Mouse (Mus musculus) lung, adult 18-20 months (tissue): Measurements from ENCODE around the gene Babam2.
A peak's percentile ranks its signal among the peaks of the same experiment; 100 is the strongest.
"Not testable (repeated sequence)": the region's sequence is repeated elsewhere in the genome, so short reads cannot be mapped to it uniquely, and the experiment has no call there.

Source experiments
- DNase-seq, 2 experiments: peaks; one replicate each; pipeline ENCODE4 v3.0.0; 2022; ENCODE audit warnings: mixed read lengths in 2 of 2

Babam2 gene

GRCm38 (mm10) chr5:31839973-31840372 lies 142.5 kb downstream of the Babam2 start:
- DNase-seq = no peak

DNA sequence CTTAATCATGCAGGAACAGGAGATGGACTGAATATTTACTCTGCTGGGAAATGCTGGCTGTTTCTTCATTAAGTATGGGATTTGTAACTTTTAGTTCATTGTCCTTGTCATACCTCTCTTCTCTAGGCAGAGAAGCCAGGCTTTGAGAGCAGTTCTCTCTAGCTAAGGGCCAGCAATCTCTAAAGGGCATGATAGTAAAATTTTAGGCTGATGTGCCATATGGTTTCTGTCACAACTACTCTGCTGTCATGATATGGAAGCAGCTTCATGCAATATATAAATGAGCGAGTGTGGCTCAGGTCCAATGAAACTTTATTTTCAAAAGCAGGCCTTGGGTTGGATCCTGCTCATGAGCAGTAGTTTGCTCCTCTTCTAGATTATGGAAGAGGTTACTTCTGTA lies 142.9 kb downstream of the Babam2 start:
- DNase-seq = no peak

- peak in 1 of 2 experiments; percentile 7 for DNase-seq
These were observed 147.4 kb downstream of the Babam2 start for GRCm38 (mm10) chr5:31844856-31845255.

- no peak for DNase-seq
These were observed 149.5 kb downstream of the Babam2 start for GRCm38 (mm10) chr5:31846971-31847370.

DNA sequence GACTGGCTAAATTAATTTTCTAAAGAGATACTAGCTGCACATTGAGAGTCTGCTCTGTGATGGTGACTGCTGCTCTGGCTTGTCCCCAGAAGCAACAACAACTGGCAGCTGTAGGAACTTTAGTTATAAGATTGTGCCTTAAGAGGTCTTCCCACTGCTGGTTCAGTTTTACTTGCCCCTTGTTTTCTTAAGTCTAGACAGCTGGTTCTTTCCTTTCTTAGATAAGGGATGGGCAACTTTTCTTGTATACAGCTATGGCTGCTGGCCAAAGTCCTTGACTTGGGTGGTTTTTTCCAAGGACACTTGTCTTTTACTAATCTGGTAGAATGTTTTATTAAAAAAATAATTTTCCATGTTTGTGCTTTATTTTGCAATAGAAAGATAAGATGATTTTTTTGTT lies 151.5 kb downstream of the Babam2 start:
- no peak for DNase-seq

- no peak for DNase-seq
These were observed 155.3 kb downstream of the Babam2 start for GRCm38 (mm10) chr5:31852786-31853185.

- DNase-seq = no peak
These were observed 156.3 kb downstream of the Babam2 start for GRCm38 (mm10) chr5:31853831-31854230.

DNA sequence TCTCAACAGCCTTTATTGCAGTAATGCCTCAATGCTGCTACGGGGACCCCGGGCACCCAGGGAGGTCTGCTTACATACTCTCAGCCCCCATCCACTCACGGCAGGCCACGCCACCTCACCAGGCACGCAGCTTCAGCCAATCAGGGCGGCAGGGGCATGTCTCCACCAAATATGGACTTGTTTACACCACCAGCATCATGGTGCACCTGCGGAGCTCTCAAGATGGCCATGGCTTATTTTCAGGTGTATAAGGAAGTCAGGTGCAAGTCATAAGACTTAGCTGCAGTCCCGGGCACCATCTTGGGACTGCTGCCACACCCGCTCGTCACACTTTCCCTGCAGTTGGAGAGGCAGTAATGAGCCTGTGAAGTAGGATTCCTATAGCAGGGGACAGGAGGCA lies 161.4 kb downstream of the Babam2 start:
- not testable (repeated sequence) for DNase-seq

DNA sequence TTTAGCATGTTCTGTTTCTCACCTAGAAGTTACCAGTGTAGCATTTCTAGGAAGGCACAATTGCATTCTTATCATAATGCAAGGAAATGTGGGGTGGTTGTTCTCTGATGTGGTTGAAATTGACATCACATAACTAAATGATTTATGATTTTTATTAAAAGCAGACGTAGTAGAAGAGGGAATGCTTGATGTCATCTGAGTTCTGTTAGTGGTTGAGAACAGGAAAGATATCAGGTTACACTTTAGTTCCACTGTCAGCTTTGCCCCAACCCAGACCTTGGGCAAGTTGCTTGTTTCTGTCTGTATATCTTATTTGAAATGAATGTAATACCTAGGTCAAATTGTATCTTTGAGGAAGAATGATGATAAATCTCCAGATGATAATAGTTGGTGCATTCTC lies 162.9 kb downstream of the Babam2 start:
- no peak for DNase-seq

- DNase-seq = no peak
These were observed 163.5 kb downstream of the Babam2 start for GRCm38 (mm10) chr5:31860831-31861624.

- no peak for DNase-seq
These were observed 165.4 kb downstream of the Babam2 start for GRCm38 (mm10) chr5:31862753-31863468.

- DNase-seq = no peak
These were observed 166.6 kb downstream of the Babam2 start for GRCm38 (mm10) chr5:31864095-31864494.

DNA sequence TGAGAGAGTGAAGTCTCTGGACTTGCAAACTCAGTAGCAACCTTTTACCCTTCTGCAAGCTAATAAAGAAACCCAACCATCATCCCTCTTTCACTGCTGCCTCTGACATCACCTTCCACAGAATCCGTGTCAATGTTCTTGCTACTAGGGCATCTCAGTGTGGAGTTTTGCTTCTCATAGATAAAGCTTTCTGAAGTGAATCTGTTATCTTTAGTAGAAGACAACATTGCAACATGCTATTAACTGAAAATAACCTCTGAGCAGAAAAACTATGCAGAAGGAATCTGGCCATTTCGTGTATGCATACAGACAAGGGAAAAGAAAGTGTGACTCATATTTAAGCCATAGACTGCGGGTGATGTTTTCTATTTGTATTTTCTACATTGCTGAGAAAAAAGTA lies 168.6 kb downstream of the Babam2 start:
- no peak for DNase-seq

DNA sequence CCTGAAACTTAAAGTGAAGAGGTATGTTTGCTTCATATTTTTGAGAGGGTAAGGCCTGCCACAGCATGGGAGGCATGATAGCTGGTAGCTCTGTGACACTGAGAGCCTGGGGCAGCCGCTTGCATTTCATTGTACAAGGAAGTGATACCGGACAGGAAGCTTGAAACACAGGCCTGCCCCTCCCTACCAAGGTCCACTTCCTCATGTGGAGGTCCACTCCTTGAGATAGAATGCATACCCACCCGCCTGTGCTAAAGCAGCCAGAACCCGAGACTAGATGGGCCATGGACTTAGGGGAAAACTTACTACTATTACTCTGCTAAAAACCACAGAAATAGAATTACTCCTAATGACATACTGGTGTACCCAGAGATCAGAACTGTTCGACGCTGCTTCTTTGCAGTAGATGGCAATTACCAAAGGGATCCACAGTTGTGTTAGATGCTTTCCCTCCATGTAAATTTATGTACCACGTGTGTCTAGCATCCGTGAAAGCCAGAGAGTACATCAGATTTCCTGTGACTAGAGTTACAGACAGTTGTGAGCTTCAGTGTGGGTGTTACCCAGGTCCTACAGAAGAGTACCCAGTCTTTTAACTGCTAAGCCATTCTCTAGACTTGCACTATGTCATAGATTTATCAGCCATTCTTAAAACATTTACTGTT lies 173.5 kb downstream of the Babam2 start:
- DNase-seq = peak; percentile 61 to 64

DNA sequence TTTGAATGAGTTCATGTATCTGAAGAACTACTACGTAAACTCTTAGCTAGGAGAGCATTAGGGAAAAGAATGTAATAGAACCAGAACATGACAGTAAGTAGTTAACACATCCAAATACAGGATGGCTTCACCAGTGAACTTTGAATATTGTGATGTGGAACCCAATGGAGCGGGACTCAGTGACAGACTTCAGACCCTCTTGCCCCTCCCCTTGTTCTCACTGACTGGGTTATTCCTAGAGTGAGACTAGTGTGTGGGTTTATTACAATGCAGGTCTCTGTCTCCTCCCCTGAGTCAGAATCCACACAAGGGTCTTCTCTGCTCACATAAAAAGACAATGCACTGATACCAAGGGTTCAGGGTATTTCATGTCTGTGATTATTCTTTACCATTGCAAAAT lies 175.8 kb downstream of the Babam2 start:
- DNase-seq = no peak

DNA sequence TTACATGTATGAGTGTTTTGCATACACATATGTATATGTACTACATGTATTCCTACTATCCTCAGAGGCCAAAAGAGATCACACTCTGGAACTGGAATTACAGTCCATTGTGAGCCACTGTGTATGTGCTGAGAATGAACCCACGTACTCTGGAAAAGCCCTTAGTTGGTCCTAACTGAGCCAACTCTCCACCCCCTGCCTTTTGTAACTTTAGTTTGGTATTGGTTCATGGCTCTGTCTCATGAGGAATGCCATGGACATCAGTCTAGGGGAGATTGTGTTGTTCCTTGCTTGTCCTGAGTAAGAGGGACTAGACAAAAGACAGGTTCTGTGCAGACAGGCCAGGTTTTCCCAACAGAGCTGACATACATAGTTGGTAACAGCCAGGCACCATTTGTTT lies 177.1 kb downstream of the Babam2 start:
- DNase-seq = no peak

GRCm38 (mm10) chr5:31875443-31875842 lies 178.0 kb downstream of the Babam2 start:
- DNase-seq = no peak

DNA sequence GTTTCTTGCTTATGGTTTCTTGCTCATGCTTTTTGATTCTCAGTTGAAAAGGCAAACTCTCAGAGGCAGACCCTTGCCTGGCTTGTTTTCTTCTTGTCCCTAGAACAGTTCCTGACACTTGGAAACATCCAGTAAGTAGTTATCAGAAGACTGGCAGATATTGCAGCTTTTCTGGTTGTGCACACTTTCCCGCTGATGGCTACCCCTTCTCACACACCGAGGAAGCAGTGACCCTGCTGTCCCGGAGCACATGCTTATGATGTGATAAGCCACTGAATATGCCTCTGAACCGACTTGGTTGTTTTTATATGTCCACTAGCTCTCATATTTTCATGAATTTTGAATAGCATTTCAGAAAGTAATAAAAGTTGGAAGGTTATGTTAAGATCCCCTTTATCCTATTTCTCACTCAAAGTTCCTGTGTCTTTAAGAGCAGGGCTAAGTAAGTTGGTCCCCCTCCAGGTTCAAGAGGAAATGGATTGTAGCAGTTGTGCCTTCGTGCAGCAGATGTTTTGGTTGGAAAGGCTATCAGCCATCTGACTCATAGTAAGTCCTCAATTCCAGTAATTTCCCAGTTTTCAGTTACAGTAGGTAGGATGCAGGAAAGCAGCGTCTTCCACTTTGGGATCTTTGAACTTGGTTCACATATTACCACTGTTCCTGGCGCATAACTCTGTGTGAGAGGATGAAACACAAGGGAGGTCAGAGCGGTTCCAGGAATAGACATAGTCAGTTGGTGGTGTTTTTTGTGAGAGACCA lies 178.9 kb downstream of the Babam2 start:
- peak in 1 of 2 experiments; percentile 17 for DNase-seq

- DNase-seq = no peak
These were observed 183.0 kb downstream of the Babam2 start for GRCm38 (mm10) chr5:31880457-31880856.

DNA sequence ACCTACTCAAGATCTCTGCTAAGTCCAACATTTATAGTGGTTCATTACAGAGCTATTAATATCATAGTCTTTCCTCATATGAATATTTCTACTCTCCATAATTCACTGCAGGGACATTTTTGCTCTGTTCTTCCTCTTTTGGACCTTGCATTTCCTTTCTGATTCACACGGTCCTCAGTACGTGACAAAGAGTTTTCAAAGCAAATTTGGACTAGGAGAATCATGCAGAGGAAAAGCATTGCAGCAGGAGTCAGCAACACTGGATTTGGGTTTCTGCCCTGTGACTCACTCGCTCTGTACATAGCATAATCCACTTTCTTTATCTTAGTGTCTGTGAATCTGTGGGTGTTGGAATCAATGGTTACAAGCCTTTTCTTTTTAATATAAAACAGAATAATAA lies 184.8 kb downstream of the Babam2 start:
- DNase-seq = no peak

- DNase-seq = no peak
These were observed 187.5 kb downstream of the Babam2 start for GRCm38 (mm10) chr5:31884962-31885361.

DNA sequence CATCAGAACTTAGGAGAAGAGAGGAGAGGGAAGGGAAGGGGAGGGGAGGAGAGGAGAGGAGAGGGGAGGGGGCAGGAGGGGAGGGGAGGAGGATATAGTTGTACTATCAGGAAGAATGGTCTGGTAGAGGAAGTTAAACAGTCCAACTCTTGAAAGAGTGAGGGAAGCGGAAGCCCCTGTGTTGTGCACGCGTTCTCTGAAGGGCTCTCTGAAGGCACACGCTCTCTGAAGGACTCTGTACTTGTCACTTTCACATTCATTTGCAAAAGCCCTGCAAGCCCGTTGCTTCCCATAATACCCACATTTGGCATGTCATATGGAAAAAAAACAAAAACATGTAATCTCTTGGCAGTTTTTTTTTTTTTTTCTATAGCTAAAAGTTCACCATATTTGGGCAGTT lies 190.1 kb downstream of the Babam2 start:
- DNase-seq = peak in 1 of 2 experiments; percentile 31

- no peak for DNase-seq
These were observed 190.9 kb downstream of the Babam2 start for GRCm38 (mm10) chr5:31888341-31888740.
